Mouse (Mus musculus) embryo, embryonic 11 days (tissue): ENCODE data around the gene Olfr15.

Experiments used
- DNase-seq: peaks from one replicate; pipeline ENCODE4 v3.0.0-alpha.2; 2015

Olfr15 gene

DNA sequence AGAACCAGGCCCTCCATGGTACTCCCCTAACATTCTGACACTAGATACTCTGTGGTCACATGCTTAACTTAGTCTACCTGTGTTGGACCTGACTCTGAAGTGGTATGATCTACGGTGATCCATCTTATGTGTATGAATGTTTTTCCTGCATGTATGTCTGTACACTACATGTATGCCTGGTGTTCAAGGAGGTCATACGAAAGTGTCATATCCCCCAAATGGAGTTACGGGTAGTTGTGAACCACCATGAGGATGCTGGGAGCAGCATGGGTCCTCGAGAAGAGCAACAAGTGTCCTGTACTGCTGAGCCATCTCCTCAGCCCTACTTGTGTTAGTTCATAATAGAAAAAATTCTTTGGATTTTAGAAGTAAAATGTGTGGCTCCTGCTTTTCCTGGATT, 45.7 kb downstream of the Olfr15 start:
- DNase-seq = no peak

DNA sequence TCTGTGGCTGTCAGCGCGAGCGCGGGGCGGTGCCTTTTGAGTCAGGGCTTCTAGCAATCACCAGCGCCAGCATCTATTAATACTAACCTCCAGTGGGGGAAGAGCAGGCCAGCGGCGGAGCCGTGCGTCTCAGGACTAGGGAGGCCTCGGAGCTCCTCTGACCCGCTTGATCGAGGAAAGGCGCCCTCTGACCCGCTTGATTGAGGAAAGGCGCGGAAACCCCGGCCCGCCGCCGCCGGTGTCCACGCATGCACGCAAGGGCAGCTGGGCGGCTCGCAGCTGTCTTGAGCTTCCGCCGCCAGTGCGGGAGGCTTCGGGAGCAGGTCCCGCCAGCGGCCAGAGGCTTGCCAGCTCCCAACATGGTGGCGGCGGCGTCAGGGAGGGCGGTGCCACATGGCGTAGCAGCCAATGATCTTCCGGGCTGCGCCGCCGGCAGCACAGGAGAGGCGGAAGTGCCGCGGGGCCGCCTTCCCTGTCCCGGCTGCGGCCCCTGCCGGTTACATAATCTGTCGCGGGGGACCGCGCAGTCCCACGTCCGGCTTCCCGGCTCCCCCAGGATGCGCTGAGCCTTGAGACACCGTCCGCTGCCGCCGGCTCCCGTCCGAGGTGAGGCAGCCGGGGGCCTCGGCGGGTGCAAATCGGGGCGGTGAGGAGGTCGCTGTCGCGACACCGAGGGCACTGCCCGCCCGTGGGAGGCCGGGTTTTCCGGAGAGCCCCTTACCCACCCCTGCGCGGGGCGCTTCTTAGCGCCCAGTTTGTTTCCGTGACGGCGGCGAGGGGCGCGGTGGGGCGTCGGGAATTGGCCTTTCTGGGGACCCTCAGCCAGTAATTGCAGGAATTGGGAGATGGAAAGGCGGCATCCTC, 53.8 kb downstream of the Olfr15 start, which contains the start of the genes Zfp597 and Gm20695:
Gene Zfp597, minus strand, starts transcription at position 361 of the 864 bp plus-strand sequence.
Gene Gm20695, plus strand, starts transcription at position 448 of the 864 bp plus-strand sequence.
- peak; percentile 97 for DNase-seq

DNA sequence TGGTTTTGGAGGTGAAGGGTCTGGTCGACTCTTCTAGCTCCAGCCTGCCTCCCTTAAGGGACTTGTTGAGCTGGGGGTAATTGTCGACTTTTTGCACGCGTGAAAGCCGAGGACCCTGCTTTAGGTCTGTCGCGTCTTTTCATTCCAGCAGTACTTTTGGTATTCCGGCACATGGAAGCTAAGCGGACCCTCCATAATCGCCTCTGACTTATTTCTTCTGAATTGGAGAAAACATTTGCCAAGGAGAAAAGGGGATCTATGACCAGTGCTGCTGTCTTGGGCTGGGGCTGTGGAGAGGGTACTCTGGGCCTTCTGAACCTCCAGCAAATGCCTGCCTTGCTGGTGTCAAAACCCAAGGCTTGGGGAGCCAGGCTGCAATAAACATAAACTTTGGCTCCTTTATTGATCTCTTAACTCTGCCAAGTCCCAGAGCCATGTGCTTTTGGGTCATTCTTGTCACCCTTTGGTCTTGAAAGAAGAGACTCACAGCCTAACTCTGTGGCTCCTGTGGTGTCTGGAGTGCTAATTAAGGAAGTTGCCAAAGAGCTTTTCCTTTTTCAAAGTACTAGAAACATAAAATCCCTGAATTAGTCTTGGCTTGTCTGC, 54.5 kb downstream of the Olfr15 start:
- DNase-seq = no peak

DNA sequence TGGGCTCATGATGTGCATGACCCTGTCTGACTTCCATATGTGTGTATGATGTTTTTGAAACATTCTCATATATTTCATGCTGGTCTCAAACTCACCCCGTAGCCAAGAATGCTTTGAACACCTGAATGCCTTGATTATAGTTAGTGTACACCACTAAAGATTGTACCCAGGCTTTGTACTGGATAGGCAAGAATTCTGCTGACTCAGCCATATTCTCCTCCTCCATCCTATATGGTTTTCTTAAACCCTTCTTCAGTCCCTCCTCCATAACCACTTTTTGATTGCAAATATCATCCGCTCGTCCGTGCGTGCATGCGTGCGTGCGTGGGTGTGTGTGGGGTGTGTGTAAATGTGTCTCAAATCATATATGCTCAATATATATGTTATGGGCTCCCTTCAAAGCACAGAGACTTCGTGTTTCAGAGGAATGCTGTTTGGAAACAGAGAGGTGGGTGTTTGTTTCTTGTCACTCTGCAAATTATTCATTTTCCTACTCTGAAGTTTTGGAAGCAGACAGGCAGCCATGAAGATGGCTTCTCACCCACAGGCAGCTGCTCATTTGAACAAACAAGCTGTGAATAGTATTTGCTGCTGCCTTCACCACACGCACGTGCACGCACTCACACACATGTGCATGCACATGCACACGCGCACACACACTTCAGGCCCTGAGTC, 61.1 kb downstream of the Olfr15 start:
- no peak for DNase-seq

DNA sequence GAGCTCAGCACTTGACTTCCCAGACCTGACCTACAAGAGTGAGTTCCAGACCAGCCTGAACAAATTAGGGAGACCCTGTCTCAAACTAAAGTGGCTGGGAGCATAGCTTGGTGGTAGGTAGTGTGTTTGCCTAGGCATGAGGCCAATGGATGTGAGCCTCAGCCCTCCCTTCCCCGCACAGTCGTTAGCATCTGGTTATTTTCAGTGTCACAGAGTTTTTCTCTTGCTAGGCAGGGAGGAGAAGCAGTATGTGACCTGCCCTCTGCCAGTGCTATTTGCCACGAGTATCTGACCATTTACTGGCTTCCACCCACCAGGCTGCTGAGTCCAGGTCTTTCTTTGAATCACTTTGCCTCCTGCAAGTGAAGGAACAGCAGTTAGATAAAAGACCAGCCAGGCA, 63.1 kb downstream of the Olfr15 start:
- no peak for DNase-seq
